Mouse (Mus musculus) kidney, adult 8-10 months (tissue): ENCODE measurements around the gene Rimbp2.
"Not testable (repeated sequence)": the region's sequence is repeated elsewhere in the genome, so short reads cannot be mapped to it uniquely, and the experiment has no call there.

Experiments
- DNase-seq, 2 experiments: peaks; one replicate each; pipeline ENCODE4 v3.0.0; 2022

Gene Rimbp2

DNA sequence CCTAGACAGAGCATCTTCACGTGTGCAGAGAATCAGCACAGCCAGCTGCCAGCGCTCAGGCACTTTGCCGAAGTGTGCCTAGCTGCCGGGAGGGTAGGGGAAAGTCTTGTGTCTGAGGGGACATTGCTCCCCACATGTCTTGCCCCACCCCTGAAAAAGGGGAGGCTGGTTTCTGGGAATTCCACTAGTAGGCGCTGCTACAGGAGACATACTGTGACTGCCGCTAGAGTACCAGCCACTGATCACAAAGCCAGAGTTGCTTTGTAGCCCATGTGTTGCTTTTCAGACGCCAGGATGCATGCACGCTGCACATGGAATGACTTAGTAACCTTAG is 213.5 kb downstream of the Rimbp2 start:
- no peak for DNase-seq

DNA sequence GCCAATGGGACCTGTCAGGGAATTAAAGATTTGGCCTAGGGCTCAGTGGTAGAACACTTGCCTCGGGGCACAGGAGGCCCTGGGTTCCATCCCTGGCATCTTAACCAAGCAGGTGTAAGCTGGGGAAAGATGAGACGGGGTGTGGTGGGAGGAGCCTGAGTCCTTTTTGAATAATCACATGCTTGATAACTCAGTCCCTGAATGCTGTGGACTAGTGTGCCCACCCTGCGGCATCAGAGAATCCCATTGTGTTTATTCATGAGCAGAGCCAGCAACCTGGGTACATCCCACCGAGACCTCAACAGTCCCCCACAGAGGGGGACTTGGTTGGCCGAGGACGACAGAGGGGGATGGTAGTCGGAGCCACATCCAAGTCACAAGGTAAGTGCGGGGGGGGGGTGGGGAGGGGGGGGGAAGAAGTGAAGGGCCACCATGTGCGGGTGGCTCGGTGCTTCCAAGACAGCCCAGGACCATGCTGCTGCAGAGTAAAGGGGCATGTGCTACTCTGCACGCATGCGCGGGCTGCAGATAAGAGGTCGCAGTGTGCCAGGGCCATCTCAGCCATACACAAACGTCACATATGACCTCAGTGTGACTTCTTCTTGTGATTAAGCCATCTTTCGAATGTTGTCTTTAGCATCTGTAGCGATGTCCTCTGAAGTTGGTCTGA is 214.0 kb downstream of the Rimbp2 start:
- DNase-seq: no peak

GRCm38 (mm10) chr5:128735921-128736320 is 217.4 kb downstream of the Rimbp2 start:
- no peak for DNase-seq

GRCm38 (mm10) chr5:128733955-128734354 is 219.3 kb downstream of the Rimbp2 start:
- peak; percentile 3 to 23 for DNase-seq

DNA sequence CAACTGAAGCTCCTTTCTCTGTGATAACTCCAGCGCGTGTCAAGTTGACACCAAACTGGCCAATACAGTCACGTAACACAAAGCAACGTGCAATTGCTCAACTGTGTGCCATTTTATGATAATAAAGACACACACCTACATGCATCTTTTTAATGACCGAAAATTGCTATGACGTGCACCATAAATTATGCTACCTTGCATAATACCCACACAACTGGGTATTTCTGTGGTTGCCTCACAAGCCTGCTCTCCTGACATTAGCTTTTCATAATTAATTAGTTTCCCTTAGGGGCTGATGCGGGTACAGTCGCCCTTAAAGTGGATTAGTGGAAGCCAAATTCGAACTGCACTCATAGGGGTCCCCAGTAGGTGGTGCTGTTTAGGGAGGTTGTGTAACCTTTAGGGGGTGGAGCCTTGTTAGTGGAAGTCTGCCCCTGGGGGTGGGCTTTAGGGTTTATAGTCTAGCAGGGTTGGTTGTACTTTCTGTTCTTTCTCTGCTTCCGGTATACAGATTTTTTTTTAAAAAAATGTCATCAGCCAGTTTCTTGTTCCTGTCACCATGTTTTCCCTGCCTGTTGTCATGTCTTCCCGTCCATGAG is 220.8 kb downstream of the Rimbp2 start:
- DNase-seq: no peak

DNA sequence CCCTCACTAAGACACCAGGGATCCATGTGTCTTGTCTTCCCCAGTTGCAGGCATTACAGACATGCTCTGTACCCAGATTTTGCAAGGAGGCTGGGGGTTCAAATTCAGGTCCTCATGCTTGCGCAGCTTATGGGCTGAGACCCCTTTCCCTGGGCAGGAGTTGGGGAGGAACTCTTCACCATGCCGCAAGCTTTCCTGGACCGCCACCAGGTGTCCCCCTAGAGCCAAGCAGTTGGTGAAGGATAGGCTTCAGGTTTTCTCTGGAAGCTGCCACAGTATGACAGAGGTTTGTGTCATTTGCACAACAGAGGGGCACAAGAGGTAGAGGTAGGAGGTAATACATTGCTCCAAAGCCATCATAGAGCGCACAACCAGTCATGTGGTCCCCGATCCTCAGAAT is 222.7 kb downstream of the Rimbp2 start:
- no peak for DNase-seq

- DNase-seq: no peak
These were observed 223.9 kb downstream of the Rimbp2 start for GRCm38 (mm10) chr5:128729341-128729740.

DNA sequence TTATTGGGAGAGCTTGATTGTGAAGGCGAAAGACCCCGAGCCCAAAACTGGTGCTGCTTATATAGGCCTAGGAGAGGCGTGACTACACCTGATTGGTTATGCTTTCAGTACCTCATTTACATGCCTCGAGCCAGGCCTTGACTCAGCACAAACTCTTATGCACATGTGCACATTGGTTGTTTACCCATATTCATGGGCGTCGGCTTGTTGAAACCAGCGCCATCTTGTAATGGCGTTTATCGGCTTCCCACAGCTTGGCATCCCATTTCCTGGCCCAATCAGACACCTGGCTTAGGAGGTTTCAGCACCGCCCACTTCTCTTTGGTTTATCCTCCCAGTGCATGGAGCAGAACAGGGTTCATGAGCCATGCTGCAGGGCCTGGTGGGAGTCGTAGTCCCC is 232.8 kb downstream of the Rimbp2 start:
- not testable (repeated sequence) for DNase-seq

DNA sequence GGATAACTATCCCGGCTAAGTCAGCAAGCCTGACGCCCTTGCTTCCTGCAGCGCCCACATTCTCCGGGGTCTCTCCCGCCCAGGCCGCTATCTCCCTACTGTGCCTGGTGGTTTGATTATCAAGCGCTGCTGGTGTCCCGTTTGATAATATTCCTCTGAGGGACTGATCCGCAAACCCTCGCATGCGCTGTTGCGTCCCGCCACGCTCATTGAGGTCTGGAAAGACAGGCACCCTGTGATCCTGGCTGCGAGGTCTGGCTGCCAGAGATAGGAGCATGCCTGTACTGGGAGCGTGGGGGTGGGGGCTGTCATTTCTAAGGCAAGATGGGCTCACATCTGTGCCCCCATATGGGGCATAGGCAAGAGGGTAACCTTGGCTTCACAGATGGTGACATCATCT is 238.1 kb downstream of the Rimbp2 start:
- DNase-seq: no peak

DNA sequence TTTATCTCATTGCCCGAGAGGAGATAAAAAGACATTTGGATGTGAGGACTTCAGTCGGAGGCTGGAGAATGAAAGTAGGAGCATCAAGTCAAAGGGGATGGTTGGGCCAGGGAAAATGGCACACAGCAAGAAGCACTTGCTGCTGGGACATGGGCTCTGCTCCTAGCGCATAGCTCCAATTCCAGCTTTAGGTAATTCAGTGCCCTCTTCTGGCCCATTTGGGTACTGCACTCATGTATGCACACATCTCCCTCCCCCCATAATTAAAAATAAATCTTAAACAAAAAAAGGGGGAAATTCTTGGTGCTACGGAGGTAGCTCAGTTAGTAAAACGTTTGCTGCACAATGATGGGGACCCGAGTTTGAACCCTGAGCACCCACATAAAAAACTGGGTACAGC is 241.4 kb downstream of the Rimbp2 start:
- peak in 1 of 2 experiments; percentile 8 for DNase-seq

DNA sequence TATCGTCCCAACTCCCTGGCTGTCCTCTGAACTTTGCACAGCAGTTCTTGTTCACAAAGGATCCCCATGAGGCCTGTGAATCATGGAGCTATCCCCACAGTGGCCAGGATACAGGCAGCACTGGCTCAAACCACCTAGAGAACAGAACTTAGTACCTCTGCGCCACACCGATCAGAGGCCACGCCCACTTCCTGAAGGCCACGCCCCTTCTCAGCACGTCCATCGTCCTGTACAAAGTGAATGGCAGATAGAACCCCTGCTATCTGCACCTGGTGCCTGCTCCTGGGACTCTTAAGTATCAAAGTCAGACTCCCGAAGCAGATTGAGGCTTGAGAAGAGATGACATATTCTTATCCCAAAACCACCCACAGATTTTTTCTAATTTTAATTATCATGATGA is 242.7 kb downstream of the Rimbp2 start:
- no peak for DNase-seq

DNA sequence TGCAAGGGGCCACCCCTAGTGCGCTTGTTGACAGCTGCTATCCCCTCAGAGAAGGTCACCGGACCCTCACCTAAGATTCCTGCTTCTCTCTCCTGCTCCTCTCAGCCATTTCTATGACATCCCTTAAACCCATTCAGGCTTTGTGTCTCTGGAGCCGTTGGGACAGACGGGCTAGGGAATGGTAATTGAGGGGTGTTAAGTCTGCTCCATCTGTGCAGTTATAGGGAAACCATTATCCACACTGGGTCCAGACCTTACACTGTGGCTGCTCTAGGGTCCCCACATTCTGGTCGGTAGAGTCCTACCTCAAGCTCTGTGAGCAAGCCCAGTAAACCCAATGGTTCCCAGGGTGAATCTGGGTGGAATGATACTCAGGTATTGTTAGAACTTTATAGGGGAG is 244.4 kb downstream of the Rimbp2 start:
- DNase-seq: no peak
